Mouse (Mus musculus): ENCODE measurements around the gene Tapbp. TPM values are rescaled to one million over a fixed set of nuclear protein-coding genes. Genes with fewer than 3 reads are reported as not detected.

Tapbp gene
- 295 TPM for total RNA-seq (2023)

DNA sequence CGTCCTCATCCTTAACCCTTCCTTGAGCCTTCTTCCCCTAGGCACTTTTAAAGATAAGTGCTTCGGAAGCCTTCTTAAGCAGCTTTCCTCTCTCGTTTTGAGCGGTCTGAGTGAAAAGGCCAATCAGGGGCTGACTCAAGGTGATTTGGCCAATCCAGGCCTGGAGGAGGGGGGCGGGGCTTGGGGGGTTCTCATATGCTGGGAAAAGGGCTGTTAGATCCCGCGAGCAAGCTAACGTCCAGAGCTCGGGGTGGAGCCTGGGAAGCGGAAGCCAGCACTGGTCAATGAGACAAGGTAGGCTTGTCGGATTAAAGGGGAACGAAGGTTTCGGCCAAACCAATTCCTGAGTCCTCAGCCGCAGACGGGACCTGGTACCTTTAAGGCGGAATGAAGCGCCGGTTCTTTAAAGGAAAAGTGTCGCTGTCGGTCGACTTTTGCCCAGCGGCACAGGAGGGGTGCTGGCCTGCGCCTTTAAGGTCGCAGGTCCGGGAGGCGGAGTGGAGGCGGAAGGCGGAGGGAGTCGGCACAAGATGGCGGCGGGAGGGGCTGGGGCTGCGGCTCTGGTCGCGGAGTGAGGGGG, at the start of gene Tapbp, which contains the start of gene Zbtb22:
TSS of gene Tapbp (plus strand) at position 229 of the 580 bp plus-strand sequence.
TSS of gene Zbtb22 (plus strand) at position 234 of the 580 bp plus-strand sequence.

DNA sequence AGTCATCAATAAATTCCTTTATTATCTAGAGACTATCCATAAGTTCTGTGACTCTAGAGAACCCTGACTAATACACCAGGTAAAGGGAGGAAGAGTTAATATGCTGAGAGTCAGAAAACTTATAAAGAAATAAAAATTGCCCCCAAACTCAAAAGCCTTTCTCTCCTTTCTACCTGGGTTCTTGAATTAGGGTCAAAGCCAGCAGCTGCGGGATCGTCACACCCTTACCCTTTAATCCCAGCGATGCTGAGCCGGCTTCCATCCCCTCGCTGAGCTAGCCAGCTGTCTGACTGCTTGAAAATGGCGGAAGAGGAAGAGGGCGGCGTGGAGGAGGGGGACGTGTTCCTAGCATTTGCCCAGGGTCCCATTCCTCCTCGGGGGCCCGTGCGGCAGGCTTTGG, 42.2 kb upstream of the Tapbp start, which contains the start of gene Gm7029:
TSS of gene Gm7029 (plus strand) at position 301 of the 400 bp plus-strand sequence.

DNA sequence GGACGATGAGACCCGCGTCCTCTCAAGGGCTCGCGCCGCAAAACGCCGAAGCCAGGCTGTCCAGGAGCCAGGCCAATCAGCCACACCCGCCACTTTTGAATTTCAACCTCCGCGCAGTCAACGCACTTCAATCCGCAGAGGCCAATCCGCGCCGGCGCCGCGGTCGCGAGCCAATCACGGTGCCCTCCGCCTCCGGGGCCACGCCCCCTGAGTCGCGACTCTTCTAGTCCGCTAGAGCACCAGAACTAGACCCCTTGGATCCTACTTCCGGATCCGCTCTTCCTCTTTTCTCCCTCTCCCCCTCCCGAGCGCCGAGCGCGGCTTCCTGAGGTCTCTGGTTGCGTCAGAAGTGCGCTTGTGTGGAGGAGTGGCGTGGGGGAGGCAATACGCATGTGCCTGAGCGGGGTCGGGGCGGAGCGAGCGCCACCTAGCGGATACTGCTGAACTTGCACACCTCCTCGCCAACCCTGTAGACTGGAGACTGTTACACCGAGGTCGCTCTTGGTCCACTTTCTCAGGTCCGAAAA, 25.1 kb upstream of the Tapbp start, which contains the start of gene Kifc1:
TSS of gene Kifc1 (minus strand) at position 129 of the 527 bp plus-strand sequence.

DNA sequence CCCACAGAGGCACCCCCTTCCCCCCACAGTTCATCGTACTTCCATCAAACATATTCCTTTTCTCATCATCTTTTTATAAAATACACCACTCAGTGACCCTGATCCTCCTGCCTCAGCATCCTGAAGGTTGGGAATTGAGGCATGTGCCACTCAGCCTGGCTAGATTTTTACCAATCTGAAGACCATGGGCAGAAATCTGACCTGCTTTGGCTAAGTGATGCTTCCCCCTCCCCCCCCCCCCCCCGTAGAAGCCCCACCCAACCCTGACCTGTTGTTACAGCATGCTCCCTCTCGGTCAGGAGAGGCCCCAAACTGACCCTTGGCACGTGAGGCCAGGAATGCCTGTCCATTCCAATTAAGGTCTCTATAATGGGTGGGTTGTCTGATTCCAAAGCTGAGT, 10.9 kb upstream of the Tapbp start, which contains the start of gene Platr17:
TSS of gene Platr17 (plus strand) at position 301 of the 400 bp plus-strand sequence.

DNA sequence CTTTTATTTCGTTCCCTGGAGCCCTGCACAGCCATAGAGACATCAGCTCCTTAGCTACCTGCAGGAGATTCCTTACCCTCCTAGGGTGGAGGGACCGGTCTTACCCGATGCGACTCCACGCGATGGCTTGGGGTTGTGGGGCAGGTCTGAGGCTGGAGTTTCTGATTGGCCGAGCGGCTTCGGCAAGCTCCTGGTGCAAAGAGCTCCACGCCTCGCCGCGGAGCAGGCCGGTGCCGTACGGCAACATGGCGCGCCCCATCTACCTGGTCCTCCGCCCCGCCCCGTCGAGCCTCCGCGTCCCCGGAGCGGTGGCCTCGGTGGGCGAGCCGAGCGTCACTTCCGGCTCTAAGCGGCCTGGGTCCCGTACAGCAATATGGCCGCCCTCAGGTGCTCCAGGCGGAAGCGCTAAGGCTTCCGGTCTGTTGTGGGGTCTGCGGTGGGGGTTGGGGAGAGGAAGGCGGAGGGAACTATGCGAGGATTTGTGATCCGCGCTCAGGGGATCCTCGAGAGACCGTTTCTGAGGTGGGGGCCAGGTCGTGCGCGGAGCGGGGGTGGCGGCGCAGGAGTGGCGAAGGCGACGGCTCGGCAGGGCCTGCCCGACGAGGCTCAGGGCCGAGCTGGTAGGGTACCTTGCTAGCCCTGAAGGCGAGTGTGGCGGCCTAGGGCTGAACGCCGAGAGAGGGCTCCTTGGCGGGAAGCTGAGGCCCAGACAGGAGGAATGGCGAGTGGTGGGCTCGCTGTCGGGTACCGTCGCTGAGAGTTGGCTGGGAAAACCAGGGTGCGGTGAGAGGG, 6.4 kb upstream of the Tapbp start, which contains the start of gene Daxx:
TSS of gene Daxx (plus strand) at position 338 of the 792 bp plus-strand sequence.

DNA sequence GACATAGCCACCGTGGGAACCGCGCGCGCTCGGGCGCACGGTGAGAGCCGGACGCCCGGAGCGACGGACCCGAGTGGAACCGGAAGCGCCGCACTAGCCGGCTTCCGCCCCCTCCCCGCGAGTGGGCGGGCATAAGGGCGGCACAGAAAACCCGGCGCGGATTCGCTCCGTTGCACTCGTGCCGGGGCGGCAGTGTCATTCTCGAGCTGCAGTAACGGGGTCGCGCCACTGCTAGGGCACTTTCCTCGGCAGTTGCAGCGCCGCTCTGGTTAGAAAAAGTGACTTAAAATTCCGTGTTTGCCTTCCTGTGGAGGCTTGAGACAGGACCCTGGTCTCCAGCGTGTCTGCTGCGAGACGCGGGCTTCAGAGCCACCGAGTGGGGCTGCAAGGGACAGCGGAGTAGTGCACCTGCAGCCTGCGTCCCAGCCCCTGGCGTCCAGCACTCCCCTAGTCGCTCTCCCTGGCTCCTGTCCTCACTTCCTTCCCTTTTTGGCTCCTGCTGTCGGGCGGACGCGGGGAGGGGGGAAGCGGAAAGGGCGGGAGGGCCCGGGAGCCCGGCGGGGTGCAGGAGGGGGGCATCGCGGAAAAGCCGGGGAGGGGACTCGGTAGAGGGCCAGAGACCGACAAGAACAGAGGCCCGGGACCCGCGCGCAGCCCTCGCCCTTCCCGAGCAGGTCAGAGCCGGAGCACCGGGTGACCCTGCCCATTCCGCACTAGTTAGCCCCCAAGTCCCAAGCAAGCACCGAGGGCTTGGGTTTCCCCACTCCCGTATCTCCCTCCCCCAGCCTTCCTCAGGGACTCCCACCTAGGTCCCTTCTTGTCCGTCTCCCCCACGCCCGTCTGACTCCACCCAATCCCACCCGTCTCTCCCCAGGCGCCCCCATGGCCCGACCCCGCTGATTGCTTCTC, 13.9 kb downstream of the Tapbp start, which contains the start of gene Rgl2:
TSS of gene Rgl2 (plus strand) at position 173 of the 909 bp plus-strand sequence.

DNA sequence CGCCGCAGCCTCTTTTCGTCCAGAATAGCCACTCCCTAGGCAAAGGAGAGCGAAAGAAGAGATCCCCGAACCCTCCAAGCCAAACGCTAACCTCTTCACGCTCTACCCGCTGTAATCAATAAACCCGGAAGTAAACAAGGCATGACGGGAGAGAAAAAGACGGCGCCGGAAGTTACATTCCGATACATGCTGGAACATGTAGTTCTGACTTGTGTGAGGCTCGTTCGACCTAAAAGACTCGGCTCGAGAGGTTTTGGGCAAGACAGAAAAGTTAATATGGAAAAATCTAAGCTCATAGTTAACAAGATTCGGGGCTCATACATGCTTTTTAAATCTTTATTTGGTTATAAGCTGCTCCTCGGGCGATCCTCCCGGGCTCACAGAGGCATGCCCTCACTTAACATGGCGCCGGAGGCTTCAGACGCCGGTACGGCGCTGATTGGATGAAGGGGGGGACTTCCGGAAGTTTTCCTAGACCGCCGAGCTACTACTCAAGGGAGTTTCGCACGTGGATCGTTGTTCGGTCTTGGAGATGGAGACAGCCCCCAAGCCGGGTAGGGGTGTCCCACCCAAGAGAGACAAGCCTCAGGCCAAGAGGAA, 24.6 kb downstream of the Tapbp start, which contains the start of the genes Pfdn6 and Wdr46:
TSS of gene Pfdn6 (minus strand) at position 138 of the 600 bp plus-strand sequence.
TSS of gene Wdr46 (plus strand) at position 455 of the 600 bp plus-strand sequence.

DNA sequence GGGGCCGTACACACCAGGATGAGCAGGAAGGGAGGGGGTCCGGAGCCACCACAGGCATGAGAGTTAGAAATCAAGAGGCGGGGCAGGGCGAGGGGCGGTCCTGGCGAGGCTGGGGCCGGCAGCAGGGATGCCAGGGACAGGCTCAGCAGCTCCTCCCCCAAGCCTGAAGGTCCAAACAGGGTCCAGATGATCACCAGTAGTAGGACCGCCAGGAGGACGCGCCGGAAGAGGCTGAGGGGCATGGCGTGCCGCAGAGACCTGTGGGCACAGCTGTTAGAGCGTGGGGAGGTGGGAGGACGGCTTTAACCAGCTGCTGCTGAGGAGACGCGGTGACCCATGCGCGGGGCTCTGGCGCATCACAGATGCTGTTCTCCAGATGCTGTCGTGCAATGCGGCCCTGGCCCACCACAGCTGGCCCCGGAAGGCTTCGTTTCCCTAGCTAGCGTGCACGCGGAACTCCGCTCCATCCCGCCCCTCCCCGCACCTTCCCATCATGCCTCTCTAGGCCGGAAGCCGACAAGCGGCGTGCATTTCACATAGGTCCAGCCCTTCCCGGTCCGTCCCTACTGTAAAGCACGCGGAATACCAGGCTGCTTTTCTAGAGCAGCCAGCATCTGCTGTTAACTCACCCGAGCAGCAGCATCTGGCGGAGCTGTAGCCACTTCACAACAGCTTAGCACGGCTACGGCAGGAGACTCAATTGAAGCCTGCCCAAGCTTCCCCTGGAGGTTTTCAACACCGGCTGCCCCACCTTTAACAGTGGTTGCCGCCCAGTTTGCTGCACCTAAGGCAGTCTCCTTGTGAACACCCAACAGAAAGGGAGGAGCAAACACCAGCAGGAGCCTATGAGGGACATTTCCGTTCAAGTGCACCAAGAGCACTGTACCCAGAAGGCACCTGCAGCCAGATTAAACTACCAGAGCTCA, 35.6 kb downstream of the Tapbp start, which contains the start of gene B3galt4:
TSS of gene B3galt4 (minus strand) at position 468 of the 926 bp plus-strand sequence.

DNA sequence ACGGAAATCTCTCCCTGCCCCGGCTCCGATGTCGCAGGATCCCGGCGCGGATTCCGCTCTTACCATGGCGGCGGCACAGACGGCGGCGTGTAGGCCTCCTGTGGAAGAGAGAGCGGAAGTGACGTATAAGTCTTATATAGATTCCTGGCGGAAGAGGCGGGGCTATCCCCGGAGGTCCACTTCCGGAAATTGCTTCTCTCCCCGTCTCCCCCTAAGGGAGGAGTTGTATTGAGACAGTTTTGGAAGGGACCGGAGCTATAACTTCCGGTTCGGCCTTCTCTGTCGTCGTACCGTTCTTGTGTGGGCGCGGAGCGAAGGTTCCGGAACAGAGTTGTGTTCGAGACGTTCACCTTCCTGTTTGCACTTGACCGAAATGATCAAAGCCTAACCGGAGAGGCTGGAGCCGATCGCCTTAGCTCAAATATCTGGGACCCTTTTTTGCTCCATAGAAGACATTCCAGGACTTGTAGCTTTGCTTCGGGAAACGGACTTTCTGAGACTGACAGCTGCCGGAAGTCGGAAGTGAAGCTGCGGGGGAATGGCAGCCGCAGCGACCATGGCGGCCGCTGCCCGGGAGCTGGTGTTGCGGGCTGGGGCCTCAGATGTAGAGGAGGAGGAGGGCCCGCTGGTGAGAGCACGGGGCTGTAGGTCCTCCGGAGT, 40.0 kb downstream of the Tapbp start, which contains the start of the genes Vps52 and Rps18:
TSS of gene Vps52 (plus strand) at position 258 of the 660 bp plus-strand sequence.
TSS of gene Rps18 (minus strand) at position 447 of the 660 bp plus-strand sequence.

Other genes starting within 250 kb of the Tapbp start
- 433 TPM for gene Hnrnpm, start 229.0 kb upstream of the Tapbp start, total RNA-seq (2023)
- 60.8 TPM for gene March2, start 197.2 kb upstream of the Tapbp start, total RNA-seq (2023)
- 239 TPM for gene Rab11b, start 155.4 kb upstream of the Tapbp start, total RNA-seq (2023)
- 0.73 TPM for gene Angptl4, start 134.1 kb upstream of the Tapbp start, total RNA-seq (2023)
- 2.0 TPM for gene Kank3, start 105.4 kb upstream of the Tapbp start, total RNA-seq (2023)
- gene Rps28, start 91.3 kb upstream of the Tapbp start, total RNA-seq (2023) = 4,743 TPM
- 141 TPM for gene Ndufa7, start 91.3 kb upstream of the Tapbp start, total RNA-seq (2023)
- 5.4 TPM for gene Cd320, start 72.8 kb upstream of the Tapbp start, total RNA-seq (2023)
- gene Gm7029, start 42.1 kb upstream of the Tapbp start, total RNA-seq (2023) = not detected
- 8.8 TPM for gene Kifc1, start 25.2 kb upstream of the Tapbp start, total RNA-seq (2023)
- 0.76 TPM for gene Platr17, start 10.8 kb upstream of the Tapbp start, total RNA-seq (2023)
- 59.3 TPM for gene Daxx, start 6.5 kb upstream of the Tapbp start, total RNA-seq (2023)
- gene Zbtb22, start within 50 bp of the Tapbp start, total RNA-seq (2023) = 30.9 TPM
- gene Rgl2, start 13.6 kb downstream of the Tapbp start, total RNA-seq (2023) = 151 TPM
- 53.9 TPM for gene Pfdn6, start 24.4 kb downstream of the Tapbp start, total RNA-seq (2023)
- 50.8 TPM for gene Wdr46, start 24.8 kb downstream of the Tapbp start, total RNA-seq (2023)
- 12.2 TPM for gene B3galt4, start 35.6 kb downstream of the Tapbp start, total RNA-seq (2023)
- gene Vps52, start 39.9 kb downstream of the Tapbp start, total RNA-seq (2023) = 60.4 TPM
- 2,154 TPM for gene Rps18, start 40.1 kb downstream of the Tapbp start, total RNA-seq (2023)
- gene H2-K1, start 84.4 kb downstream of the Tapbp start, total RNA-seq (2023) = 5,034 TPM
- 33.7 TPM for gene Ring1, start 108.8 kb downstream of the Tapbp start, total RNA-seq (2023)
- gene H2-Ke6, start 112.2 kb downstream of the Tapbp start, total RNA-seq (2023) = 127 TPM
- 76.3 TPM for gene Slc39a7, start 115.8 kb downstream of the Tapbp start, total RNA-seq (2023)
- 107 TPM for gene Rxrb, start 115.9 kb downstream of the Tapbp start, total RNA-seq (2023)
- gene Col11a2, start 123.5 kb downstream of the Tapbp start, total RNA-seq (2023) = 34.2 TPM
- gene H2-Oa, start 176.4 kb downstream of the Tapbp start, total RNA-seq (2023) = 18.9 TPM
- gene H2-DMa, start 203.6 kb downstream of the Tapbp start, total RNA-seq (2023) = 66.2 TPM
- 332 TPM for gene Brd2, start 206.7 kb downstream of the Tapbp start, total RNA-seq (2023)
- 84.4 TPM for gene H2-DMb2, start 227.4 kb downstream of the Tapbp start, total RNA-seq (2023)
- 38.3 TPM for gene H2-DMb1, start 237.2 kb downstream of the Tapbp start, total RNA-seq (2023)